Mouse (Mus musculus): ENCODE data around the gene Apol6. TPM values are rescaled to one million over a fixed set of nuclear protein-coding genes. Genes with fewer than 3 reads are reported as not detected.

Apol6 gene
- polyA plus RNA-seq, 1 experiment = not detected

DNA sequence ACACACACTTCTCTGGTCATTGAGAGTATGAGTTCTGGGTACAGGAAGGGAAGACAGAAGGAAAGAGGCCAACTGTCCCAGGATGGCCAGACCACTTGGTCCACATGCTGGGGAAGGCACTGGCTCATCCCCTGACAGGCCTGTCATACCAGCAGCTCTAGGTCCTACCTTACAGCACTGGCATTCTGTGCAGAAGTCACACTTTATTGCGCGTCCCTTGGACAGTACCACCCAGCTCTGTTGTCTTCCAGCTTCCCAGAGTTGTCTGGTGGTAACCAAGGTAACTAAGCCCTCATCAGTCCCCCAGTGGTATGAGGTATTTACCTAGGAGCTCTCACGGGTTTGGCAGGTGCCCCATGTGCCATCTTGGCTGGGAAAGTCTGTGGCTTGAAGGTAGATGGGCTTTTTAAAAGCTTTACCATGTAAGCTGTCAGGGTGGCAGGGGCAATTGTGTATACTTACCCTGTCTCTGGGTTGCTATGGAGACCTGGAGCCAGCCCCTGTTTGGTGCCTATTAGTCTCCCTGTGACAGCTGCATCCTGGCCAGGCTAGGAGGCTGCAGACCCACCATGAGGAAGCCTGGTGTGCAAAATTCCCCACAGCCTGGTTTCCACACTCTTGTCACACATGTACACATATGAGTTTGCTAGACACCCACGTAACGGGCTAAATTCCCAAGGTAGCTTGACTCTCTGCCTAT, 18.5 kb upstream of the Apol6 start:
- H3K4me3 ChIP-seq (ENCODE audit: low read depth, low read length) = no peak overlapping the region
- no peak overlapping the region for H3K9ac ChIP-seq (ENCODE audit: low read depth, poor library complexity, severe bottlenecking)
- TF ChIP-seq EP300 (IDR thresholded peaks at IDR 0.05; ENCODE audit: insufficient read depth, low read depth, low read length) = no peak
- TF ChIP-seq POLR2A (IDR thresholded peaks at IDR 0.05; ENCODE audit: insufficient read depth, low read length) = no peak
- no peak for TF ChIP-seq CTCF (IDR thresholded peaks at IDR 0.05; ENCODE audit: low read depth, low read length)
- no peak overlapping the region for H3K27ac ChIP-seq (ENCODE audit: insufficient read depth, low read length)
- no peaks in the 10 kb centered on the region for H3K36me3 ChIP-seq (ENCODE audit: control insufficient read depth, insufficient read depth, low read length, poor library complexity, severe bottlenecking)
- no peaks in the 10 kb centered on the region for H3K4me1 ChIP-seq (ENCODE audit: control insufficient read depth, insufficient read depth, low read length)
- H3K9me3 ChIP-seq (replicated peaks; ENCODE audit: control insufficient read depth, insufficient read depth, low read length, poor library complexity, severe bottlenecking) = no peaks in the 10 kb centered on the region
- H3K27me3 ChIP-seq (ENCODE audit: control insufficient read depth, insufficient read depth, low read length, poor library complexity, severe bottlenecking) = no peaks in the 10 kb centered on the region

- no peaks in the 10 kb centered on the region for H3K36me3 ChIP-seq (ENCODE audit: control insufficient read depth, insufficient read depth, low read length, poor library complexity, severe bottlenecking)
- no peaks in the 10 kb centered on the region for H3K9me3 ChIP-seq (replicated peaks; ENCODE audit: control insufficient read depth, insufficient read depth, low read length, poor library complexity, severe bottlenecking)
- no peaks in the 10 kb centered on the region for H3K27me3 ChIP-seq (ENCODE audit: control insufficient read depth, insufficient read depth, low read length, poor library complexity, severe bottlenecking)
- no peaks in the 10 kb centered on the region for H3K4me1 ChIP-seq (ENCODE audit: control insufficient read depth, insufficient read depth, low read length)
- no peak overlapping the region for H3K27ac ChIP-seq (ENCODE audit: insufficient read depth, low read length)
- TF ChIP-seq POLR2A (IDR thresholded peaks at IDR 0.05; ENCODE audit: insufficient read depth, low read length) (no peak), EP300 (IDR thresholded peaks at IDR 0.05; ENCODE audit: insufficient read depth, low read depth, low read length) (no peak), CTCF (IDR thresholded peaks at IDR 0.05; ENCODE audit: low read depth, low read length) (no peak)
- no peak overlapping the region for H3K4me3 ChIP-seq (ENCODE audit: low read depth, low read length)
- H3K9ac ChIP-seq (ENCODE audit: low read depth, poor library complexity, severe bottlenecking) = no peak overlapping the region
These were observed 17.4 kb upstream of the Apol6 start for GRCm38 (mm10) chr15:77027117-77027516.

GRCm38 (mm10) chr15:77027675-77028074, 16.9 kb upstream of the Apol6 start:
- TF ChIP-seq CTCF (IDR thresholded peaks at IDR 0.05; ENCODE audit: low read depth, low read length) = no peak
- no peak for TF ChIP-seq POLR2A (IDR thresholded peaks at IDR 0.05; ENCODE audit: insufficient read depth, low read length)
- TF ChIP-seq EP300 (IDR thresholded peaks at IDR 0.05; ENCODE audit: insufficient read depth, low read depth, low read length) = no peak
- H3K4me3 ChIP-seq (ENCODE audit: low read depth, low read length) = no peak overlapping the region
- no peak overlapping the region for H3K9ac ChIP-seq (ENCODE audit: low read depth, poor library complexity, severe bottlenecking)
- no peaks in the 10 kb centered on the region for H3K36me3 ChIP-seq (ENCODE audit: control insufficient read depth, insufficient read depth, low read length, poor library complexity, severe bottlenecking)
- H3K27ac ChIP-seq (ENCODE audit: insufficient read depth, low read length) = no peak overlapping the region
- no peaks in the 10 kb centered on the region for H3K4me1 ChIP-seq (ENCODE audit: control insufficient read depth, insufficient read depth, low read length)
- H3K27me3 ChIP-seq (ENCODE audit: control insufficient read depth, insufficient read depth, low read length, poor library complexity, severe bottlenecking) = no peaks in the 10 kb centered on the region
- no peaks in the 10 kb centered on the region for H3K9me3 ChIP-seq (replicated peaks; ENCODE audit: control insufficient read depth, insufficient read depth, low read length, poor library complexity, severe bottlenecking)

GRCm38 (mm10) chr15:77029331-77029991, 15.1 kb upstream of the Apol6 start:
- Histone ChIP-seq H3K4me1 (ENCODE audit: control insufficient read depth, insufficient read depth, low read length) (no peaks in the 10 kb centered on the region), H3K36me3 (ENCODE audit: control insufficient read depth, insufficient read depth, low read length, poor library complexity, severe bottlenecking) (no peaks in the 10 kb centered on the region), H3K9ac (ENCODE audit: low read depth, poor library complexity, severe bottlenecking) (0 out of 2 replicates have a peak overlapping the region, but pooled peaks have one; percentile 17), H3K9me3 (replicated peaks; ENCODE audit: control insufficient read depth, insufficient read depth, low read length, poor library complexity, severe bottlenecking) (no peaks in the 10 kb centered on the region), H3K27ac (ENCODE audit: insufficient read depth, low read length) (no peak overlapping the region), H3K4me3 (ENCODE audit: low read depth, low read length) (no peak overlapping the region), H3K27me3 (ENCODE audit: control insufficient read depth, insufficient read depth, low read length, poor library complexity, severe bottlenecking) (no peaks in the 10 kb centered on the region)
- TF ChIP-seq EP300 (IDR thresholded peaks at IDR 0.05; ENCODE audit: insufficient read depth, low read depth, low read length) (no peak), POLR2A (IDR thresholded peaks at IDR 0.05; ENCODE audit: insufficient read depth, low read length) (no peak), CTCF (IDR thresholded peaks at IDR 0.05; ENCODE audit: low read depth, low read length) (peak; percentile 93)

GRCm38 (mm10) chr15:77031271-77031670, 13.3 kb upstream of the Apol6 start:
- Histone ChIP-seq H3K27ac (ENCODE audit: insufficient read depth, low read length) (no peak overlapping the region), H3K27me3 (ENCODE audit: control insufficient read depth, insufficient read depth, low read length, poor library complexity, severe bottlenecking) (no peaks in the 10 kb centered on the region), H3K9ac (ENCODE audit: low read depth, poor library complexity, severe bottlenecking) (no peak overlapping the region), H3K9me3 (replicated peaks; ENCODE audit: control insufficient read depth, insufficient read depth, low read length, poor library complexity, severe bottlenecking) (no peaks in the 10 kb centered on the region), H3K4me3 (ENCODE audit: low read depth, low read length) (no peak overlapping the region), H3K36me3 (ENCODE audit: control insufficient read depth, insufficient read depth, low read length, poor library complexity, severe bottlenecking) (no peaks in the 10 kb centered on the region), H3K4me1 (ENCODE audit: control insufficient read depth, insufficient read depth, low read length) (no peaks in the 10 kb centered on the region)
- no peak for TF ChIP-seq CTCF (IDR thresholded peaks at IDR 0.05; ENCODE audit: low read depth, low read length)
- TF ChIP-seq POLR2A (IDR thresholded peaks at IDR 0.05; ENCODE audit: insufficient read depth, low read length) = no peak
- TF ChIP-seq EP300 (IDR thresholded peaks at IDR 0.05; ENCODE audit: insufficient read depth, low read depth, low read length) = no peak

DNA sequence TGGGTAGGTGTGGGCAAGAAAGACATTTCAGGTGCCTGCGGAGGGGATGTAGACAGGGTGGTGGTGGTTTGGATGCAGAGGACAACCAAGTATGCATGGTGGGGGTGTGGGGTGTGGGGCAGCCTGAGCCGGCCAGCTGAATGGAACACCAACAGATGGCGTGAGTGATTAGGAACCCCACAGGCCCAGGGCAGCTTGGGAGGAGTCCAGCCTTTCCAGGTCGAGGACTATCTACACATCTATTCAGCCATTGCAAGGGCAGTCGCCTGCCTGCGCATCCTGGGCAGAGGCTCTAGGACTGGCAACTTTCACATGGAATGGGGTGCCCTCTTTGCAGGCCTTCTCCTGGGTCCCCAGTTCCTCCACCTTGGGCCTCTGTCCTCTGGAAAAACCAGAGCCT, 10.0 kb upstream of the Apol6 start:
- Histone ChIP-seq H3K9ac (ENCODE audit: low read depth, poor library complexity, severe bottlenecking) (no peak overlapping the region), H3K9me3 (replicated peaks; ENCODE audit: control insufficient read depth, insufficient read depth, low read length, poor library complexity, severe bottlenecking) (no peaks in the 10 kb centered on the region), H3K27ac (ENCODE audit: insufficient read depth, low read length) (no peak overlapping the region)

More for the DNA sequence above, 10.0 kb upstream of the Apol6 start:
- Histone ChIP-seq H3K4me1 (ENCODE audit: control insufficient read depth, insufficient read depth, low read length) (peaks cover 3% of the 10 kb centered on the region), H3K4me3 (ENCODE audit: low read depth, low read length) (no peak overlapping the region), H3K36me3 (ENCODE audit: control insufficient read depth, insufficient read depth, low read length, poor library complexity, severe bottlenecking) (no peaks in the 10 kb centered on the region), H3K27me3 (ENCODE audit: control insufficient read depth, insufficient read depth, low read length, poor library complexity, severe bottlenecking) (no peaks in the 10 kb centered on the region)
- no peak for TF ChIP-seq POLR2A (IDR thresholded peaks at IDR 0.05; ENCODE audit: insufficient read depth, low read length)
- peak; percentile 8 for TF ChIP-seq CTCF (IDR thresholded peaks at IDR 0.05; ENCODE audit: low read depth, low read length)
- TF ChIP-seq EP300 (IDR thresholded peaks at IDR 0.05; ENCODE audit: insufficient read depth, low read depth, low read length) = no peak
